Mouse (Mus musculus) right cerebral cortex, postnatal 10 days (tissue): ENCODE measurements at regions not wholly inside any gene's neighbourhood (a gene's known extent, or its start where the extent isn't known, plus 50 kb on each side); places are given as distances from the start of the nearest gene placed in this dataset.

Source experiments
- DNase-seq, 2 experiments: peaks; one replicate each; pipeline ENCODE4 v3.0.0; 2021; ENCODE audit warnings: low spot score in 2 of 2

- DNase-seq, result no peak
Observed at GRCm38 (mm10) chr6:91619009-91619408, 64.8 kb upstream of the Slc6a6 start.

GRCm38 (mm10) chr6:91619735-91620732, 63.8 kb upstream of the Slc6a6 start:
- DNase-seq, result no peak

- no peak for DNase-seq
Observed at GRCm38 (mm10) chr6:91621437-91621836, 62.4 kb upstream of the Slc6a6 start.

GRCm38 (mm10) chr6:91622425-91622824, 61.4 kb upstream of the Slc6a6 start:
- DNase-seq, result no peak

DNA sequence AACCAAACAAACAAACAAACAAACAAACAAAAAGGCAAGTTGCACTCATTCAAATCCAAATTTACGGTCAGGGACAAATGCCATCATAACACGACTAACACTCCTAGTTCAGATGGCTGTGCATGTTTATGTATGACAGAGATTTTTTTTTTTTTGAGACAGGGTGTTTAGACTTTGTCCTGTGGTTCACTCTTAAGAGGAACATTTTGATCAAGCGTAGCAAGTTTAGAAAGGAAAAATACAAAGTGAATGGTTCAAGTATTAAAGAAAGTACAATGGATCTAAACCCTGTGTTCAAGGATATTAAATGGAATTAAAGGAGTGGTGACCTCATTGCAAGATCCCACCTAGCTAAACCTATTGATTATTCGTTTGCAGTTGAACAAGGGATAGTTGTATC, 60.2 kb upstream of the Slc6a6 start:
- no peak for DNase-seq

GRCm38 (mm10) chr6:91629230-91629629, 54.6 kb upstream of the Slc6a6 start:
- no peak for DNase-seq

- peak in 1 of 2 experiments; percentile 37 for DNase-seq
Observed at GRCm38 (mm10) chr6:91631261-91631660, 52.6 kb upstream of the Slc6a6 start.
